Mouse (Mus musculus): ENCODE results near the gene Gm7792. TPM values are rescaled to one million over a fixed set of nuclear protein-coding genes. Genes with fewer than 3 reads are reported as not detected.
"Not testable (repeated sequence)": the region's sequence is repeated elsewhere in the genome, so short reads cannot be mapped to it uniquely, and the experiment has no call there.

Gene Gm7792
- not detected in 2 replicates for polyA plus RNA-seq (2015; fragmentation: Nextera tagmentation; extraction: Ambion mirVana)

GRCm38 (mm10) chr5:93843476-93843875 lies at the start of gene Gm7792:
TSS of gene Gm7792 (plus strand) at chr5:93843776.
- H3K36me3 ChIP-seq (replicated peaks); H3K9me3 ChIP-seq; H3K9ac ChIP-seq; ATAC-seq (replicated peaks); H3K4me2 ChIP-seq; H3K4me1 ChIP-seq; H3K27ac ChIP-seq; H3K27me3 ChIP-seq (replicated peaks); H3K4me3 ChIP-seq: not testable (repeated sequence)
- 93% methylated on average over 1 of the region's 2 CpGs for WGBS

Other genes starting within 250 kb of the Gm7792 start
- not detected in 2 replicates for gene C87414, start 172.2 kb upstream of the Gm7792 start, polyA plus RNA-seq (2015; fragmentation: Nextera tagmentation; extraction: Ambion mirVana)
- gene Gm16429, start 85.3 kb downstream of the Gm7792 start, polyA plus RNA-seq (2015; fragmentation: Nextera tagmentation; extraction: Ambion mirVana): not detected in 2 replicates
- gene BC061212, start 226.8 kb downstream of the Gm7792 start, polyA plus RNA-seq (2015; fragmentation: Nextera tagmentation; extraction: Ambion mirVana): not detected in 2 replicates
- gene Gm6351, start 232.6 kb downstream of the Gm7792 start, polyA plus RNA-seq (2015; fragmentation: Nextera tagmentation; extraction: Ambion mirVana): not detected in 2 replicates